Mouse (Mus musculus) small intestine, adult 2 months (tissue): ENCODE measurements around the gene Camta1.

Experiments used
- CTCF ChIP-seq: fragments of 200-500 bp; IDR thresholded peaks from 2 replicates; pipeline ENCODE4 v1.5.1; 2012; ENCODE audit warnings: low read depth, mild to moderate bottlenecking, control low read depth, inconsistent platforms, low read length, moderate library complexity, mixed read lengths; ENCODE audit not compliant: insufficient replicate concordance, insufficient read length; ENCODE audit errors: extremely low read depth
- POLR2A ChIP-seq: fragments of 200-500 bp; IDR thresholded peaks from 2 replicates; pipeline ENCODE4 v1.6.1; 2012; ENCODE audit warnings: low read depth, mild to moderate bottlenecking, control low read depth, inconsistent platforms, low read length, moderate library complexity

GRCm38 (mm10) chr4:150990148-150990547 lies 871.5 kb downstream of the Camta1 start:
- peak; percentile 43; the same call in 1 of the 2 replicates for TF ChIP-seq CTCF
- no peak for TF ChIP-seq POLR2A
